Mouse (Mus musculus): ENCODE data around the gene Gm2381. TPM values are rescaled to one million over a fixed set of nuclear protein-coding genes. Genes with fewer than 3 reads are reported as not detected.
"Not testable (repeated sequence)": the region's sequence is repeated elsewhere in the genome, so short reads cannot be mapped to it uniquely, and the experiment has no call there.

Gene Gm2381
- polyA plus RNA-seq (2015; fragmentation: Nextera tagmentation; extraction: Ambion mirVana) = not detected in 2 replicates

GRCm38 (mm10) chr7:42866801-42867458 lies at the start of gene Gm2381:
Gene Gm2381, minus strand, starts transcription at chr7:42867234.
- not testable (repeated sequence) for H3K27ac ChIP-seq; H3K27me3 ChIP-seq; H3K4me1 ChIP-seq; H3K9ac ChIP-seq; H3K4me2 ChIP-seq; H3K36me3 ChIP-seq; ATAC-seq (ENCODE audit: insufficient number of reproducible peaks, insufficient read depth, low FRiP score, low TSS enrichment, low read depth); H3K9me3 ChIP-seq; H3K4me3 ChIP-seq
- 78% methylated on average over 8 of the region's 8 CpGs for WGBS

- H3K4me3 ChIP-seq; H3K27me3 ChIP-seq; H3K4me2 ChIP-seq; H3K36me3 ChIP-seq; ATAC-seq (ENCODE audit: insufficient number of reproducible peaks, insufficient read depth, low FRiP score, low TSS enrichment, low read depth); H3K9ac ChIP-seq; H3K4me1 ChIP-seq; H3K27ac ChIP-seq: not testable (repeated sequence)
- WGBS = 86% methylated on average over 2 of the region's 2 CpGs
- peaks cover 13% of the 10 kb centered on the region; the same call in 1 of the 2 replicates for H3K9me3 ChIP-seq
Observed at GRCm38 (mm10) chr7:42898067-42898466, 31.0 kb upstream of the Gm2381 start.

- Histone ChIP-seq H3K4me1 (no peaks in the 10 kb centered on the region), H3K9me3 (peaks cover 9% of the 10 kb centered on the region; the same call in 1 of the 2 replicates), H3K4me2 (no peak overlapping the region), H3K4me3 (no peak overlapping the region), H3K9ac (no peak overlapping the region), H3K27ac (no peak overlapping the region), H3K27me3 (no peaks in the 10 kb centered on the region), H3K36me3 (no peaks in the 10 kb centered on the region)
- ATAC-seq (ENCODE audit: insufficient number of reproducible peaks, insufficient read depth, low FRiP score, low TSS enrichment, low read depth) = no peak
- 48% methylated on average over 23 of the region's 23 CpGs for WGBS
Observed at GRCm38 (mm10) chr7:42878090-42878489, 11.1 kb upstream of the Gm2381 start.

GRCm38 (mm10) chr7:42838366-42838765 lies 28.7 kb downstream of the Gm2381 start:
- not testable (repeated sequence) for H3K4me1 ChIP-seq; H3K9me3 ChIP-seq; ATAC-seq (ENCODE audit: insufficient number of reproducible peaks, insufficient read depth, low FRiP score, low TSS enrichment, low read depth); H3K4me3 ChIP-seq; H3K27me3 ChIP-seq; H3K27ac ChIP-seq; H3K36me3 ChIP-seq; H3K4me2 ChIP-seq; H3K9ac ChIP-seq

GRCm38 (mm10) chr7:42832221-42832620 lies 34.8 kb downstream of the Gm2381 start:
- Histone ChIP-seq H3K27me3 (no peaks in the 10 kb centered on the region), H3K27ac (no peak overlapping the region), H3K4me1 (no peaks in the 10 kb centered on the region), H3K36me3 (no peaks in the 10 kb centered on the region), H3K4me3 (no peak overlapping the region), H3K4me2 (no peak overlapping the region), H3K9ac (no peak overlapping the region), H3K9me3 (peaks cover 15% of the 10 kb centered on the region)
- ATAC-seq (ENCODE audit: insufficient number of reproducible peaks, insufficient read depth, low FRiP score, low TSS enrichment, low read depth) = no peak
- WGBS = 76% methylated on average over 3 of the region's 3 CpGs

GRCm38 (mm10) chr7:42793425-42793824 lies 73.6 kb downstream of the Gm2381 start, which contains the start of gene Vmn2r62:
Gene Vmn2r62, minus strand, starts transcription at chr7:42793525.
- H3K36me3 ChIP-seq; H3K4me2 ChIP-seq; H3K27ac ChIP-seq; ATAC-seq (ENCODE audit: insufficient number of reproducible peaks, insufficient read depth, low FRiP score, low TSS enrichment, low read depth); H3K9ac ChIP-seq; H3K9me3 ChIP-seq; H3K27me3 ChIP-seq; H3K4me1 ChIP-seq; H3K4me3 ChIP-seq: not testable (repeated sequence)
- no CpG with 5 or more reads among the region's 1 CpGs for WGBS

Other genes starting within 250 kb of the Gm2381 start
- gene Zfp976, start 224.6 kb downstream of the Gm2381 start, polyA plus RNA-seq (2015; fragmentation: Nextera tagmentation; extraction: Ambion mirVana) = 3.6 and 4.9 TPM in 2 replicates
- 9.5 TPM in 2 replicates for gene Zfp975, start 174.5 kb downstream of the Gm2381 start, polyA plus RNA-seq (2015; fragmentation: Nextera tagmentation; extraction: Ambion mirVana)
- gene Gm17067, start 140.2 kb downstream of the Gm2381 start, polyA plus RNA-seq (2015; fragmentation: Nextera tagmentation; extraction: Ambion mirVana) = not detected in 2 replicates
- gene Vmn2r62, start 73.7 kb downstream of the Gm2381 start, polyA plus RNA-seq (2015; fragmentation: Nextera tagmentation; extraction: Ambion mirVana) = not detected in 2 replicates
- not detected in 2 replicates for gene Vmn2r63, start 66.6 kb upstream of the Gm2381 start, polyA plus RNA-seq (2015; fragmentation: Nextera tagmentation; extraction: Ambion mirVana)
- not detected in 2 replicates for gene Gm9268, start 151.5 kb upstream of the Gm2381 start, polyA plus RNA-seq (2015; fragmentation: Nextera tagmentation; extraction: Ambion mirVana)
- gene Zfp936, start 247.0 kb upstream of the Gm2381 start, polyA plus RNA-seq (2015; fragmentation: Nextera tagmentation; extraction: Ambion mirVana) = not detected in 2 replicates